Mouse (Mus musculus): ENCODE data around the gene Cby1. TPM values are rescaled to one million over a fixed set of nuclear protein-coding genes. Genes with fewer than 3 reads are reported as not detected.

Cby1 gene
- 7.4 and 13.3 TPM in 2 replicates for polyA plus RNA-seq (2011; ENCODE audit: insufficient read depth, insufficient read length, low replicate concordance, missing spikeins)

DNA sequence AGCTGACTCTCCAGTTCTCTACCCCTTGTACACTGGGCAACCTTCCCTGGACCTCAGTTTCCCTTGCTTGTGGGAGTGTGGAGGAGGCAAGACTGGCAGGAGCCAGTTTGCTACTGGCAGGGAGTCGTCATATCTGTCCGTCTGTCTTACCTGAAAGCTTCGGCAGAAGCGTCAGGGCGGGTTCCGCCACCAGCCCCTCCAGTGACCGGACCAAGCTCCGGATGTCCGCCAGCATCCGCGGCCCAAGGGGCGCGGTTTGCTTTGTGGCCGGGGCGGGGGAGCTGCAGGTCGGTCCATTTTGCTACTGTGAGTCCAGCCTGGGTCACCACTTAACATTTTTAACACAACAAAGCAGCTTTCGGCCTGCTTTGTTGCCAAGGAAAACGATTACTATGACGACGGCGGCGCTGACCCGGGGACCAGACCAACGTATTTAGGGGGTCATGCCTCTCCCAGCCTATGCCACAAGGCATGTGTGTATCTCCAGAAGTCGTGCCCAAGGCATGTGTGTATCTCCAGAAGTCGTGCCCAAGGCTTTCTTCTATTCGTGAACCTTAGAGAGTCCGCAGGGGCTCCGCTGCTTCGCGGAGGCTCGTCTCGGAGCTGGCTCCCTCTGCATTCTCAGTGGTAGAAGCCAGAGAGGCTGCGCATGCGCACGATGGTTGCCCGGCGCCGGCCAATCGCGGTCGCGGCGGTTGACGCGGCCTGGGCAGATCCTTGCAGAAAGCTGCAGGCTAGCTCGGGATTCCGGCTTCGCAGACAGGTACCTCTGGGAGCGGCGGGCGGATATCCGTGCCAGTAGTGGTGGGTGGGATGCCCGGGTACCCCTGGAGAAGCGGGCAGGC lies at the start of gene Cby1, which contains the start of gene Fam227a:
TSS of gene Cby1 (plus strand) at position 669 of the 845 bp plus-strand sequence.
TSS of gene Fam227a (minus strand) at position 426 of the 845 bp plus-strand sequence.
- Histone ChIP-seq H3K4me3 (replicated peaks; ENCODE audit: control insufficient read depth, low read depth, low read length) (peak within 1 kb of the TSS; percentile 84), H3K4me1 (ENCODE audit: control insufficient read depth, insufficient read depth, low read length) (no peaks in the 10 kb centered on the region), H3K27ac (ENCODE audit: control insufficient read depth, insufficient read depth, low read depth, low read length, poor library complexity) (peak within 1 kb of the TSS; percentile 91)
- TF ChIP-seq POLR2A (IDR thresholded peaks at IDR 0.05; ENCODE audit: borderline replicate concordance, control insufficient read depth, low read depth, low read length) (peak; percentile 69; the same call in 1 of the 2 replicates), CTCF (IDR thresholded peaks at IDR 0.05; ENCODE audit: control insufficient read depth, insufficient read depth, low read length) (no peak)
- under 1% methylated on average over 55 of the region's 55 CpGs for WGBS

DNA sequence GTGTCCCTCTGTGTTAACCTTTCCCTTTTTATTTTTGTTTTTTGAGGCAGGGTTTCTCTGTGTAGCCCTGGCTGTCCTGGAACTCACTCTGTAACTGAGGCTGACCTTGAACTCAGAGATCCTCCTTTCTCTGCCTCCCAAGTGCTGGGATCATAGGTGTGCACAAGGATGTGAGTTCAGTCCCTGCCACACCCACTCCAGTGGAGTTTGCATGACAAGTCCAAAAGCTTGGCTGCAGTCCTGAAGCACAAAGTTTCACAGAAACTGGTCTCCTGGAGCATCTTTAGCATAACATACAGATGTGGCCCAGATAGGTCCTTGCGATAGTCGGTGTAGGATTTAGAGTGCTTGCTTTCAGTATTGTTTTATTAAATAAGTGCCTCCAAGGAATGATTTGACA lies 49.8 kb upstream of the Cby1 start:
- WGBS: 88% methylated on average over 2 of the region's 2 CpGs
- no peaks in the 10 kb centered on the region for H3K4me1 ChIP-seq (ENCODE audit: control insufficient read depth, insufficient read depth, low read length)
- TF ChIP-seq POLR2A (IDR thresholded peaks at IDR 0.05; ENCODE audit: borderline replicate concordance, control insufficient read depth, low read depth, low read length) (no peak), CTCF (IDR thresholded peaks at IDR 0.05; ENCODE audit: control insufficient read depth, insufficient read depth, low read length) (no peak)
- no peak overlapping the region for H3K27ac ChIP-seq (ENCODE audit: control insufficient read depth, insufficient read depth, low read depth, low read length, poor library complexity)
- no peak overlapping the region for H3K4me3 ChIP-seq (replicated peaks; ENCODE audit: control insufficient read depth, low read depth, low read length)

DNA sequence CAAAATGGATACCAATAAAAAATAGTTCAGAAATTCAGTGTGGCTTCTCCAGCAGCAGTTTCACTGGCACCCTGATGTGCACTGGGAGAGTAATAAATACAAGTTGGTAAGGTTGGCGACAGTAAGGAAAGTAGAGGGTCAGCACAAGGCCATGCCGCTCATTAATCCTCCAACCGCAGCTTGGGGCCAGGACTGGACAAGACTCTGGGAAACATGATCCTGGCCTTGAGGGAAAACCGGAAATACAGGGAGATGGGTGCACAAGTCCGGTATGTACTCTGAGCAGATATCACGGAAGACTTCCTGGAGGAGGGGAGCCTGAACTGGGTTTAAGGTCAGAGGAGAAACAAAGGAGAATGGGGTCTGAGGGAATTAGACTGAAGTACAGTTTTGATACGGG lies 43.5 kb upstream of the Cby1 start:
- TF ChIP-seq POLR2A (IDR thresholded peaks at IDR 0.05; ENCODE audit: borderline replicate concordance, control insufficient read depth, low read depth, low read length) (no peak), CTCF (IDR thresholded peaks at IDR 0.05; ENCODE audit: control insufficient read depth, insufficient read depth, low read length) (no peak)
- no peak overlapping the region for H3K4me3 ChIP-seq (replicated peaks; ENCODE audit: control insufficient read depth, low read depth, low read length)
- H3K27ac ChIP-seq (ENCODE audit: control insufficient read depth, insufficient read depth, low read depth, low read length, poor library complexity): no peak overlapping the region
- 82% methylated on average over 7 of the region's 7 CpGs for WGBS
- no peaks in the 10 kb centered on the region for H3K4me1 ChIP-seq (ENCODE audit: control insufficient read depth, insufficient read depth, low read length)

DNA sequence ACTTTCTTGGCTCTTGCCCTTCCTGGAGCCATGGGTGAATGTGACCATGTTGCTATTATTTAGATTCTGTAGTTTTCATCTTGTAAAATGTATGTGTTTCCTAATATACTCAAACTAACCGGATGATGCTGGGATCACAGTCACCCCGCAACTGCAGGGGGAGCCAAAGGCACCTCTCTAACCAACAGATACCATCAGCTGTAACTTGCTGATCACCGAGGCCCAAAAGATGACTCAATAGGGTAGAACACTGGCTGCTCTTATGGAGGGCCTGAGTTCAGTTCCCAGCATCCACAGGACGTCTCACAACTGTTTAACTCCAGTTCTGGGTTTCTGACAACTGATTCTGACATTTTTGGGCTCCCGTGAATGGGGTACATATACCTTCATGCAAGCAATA lies 42.3 kb upstream of the Cby1 start:
- TF ChIP-seq CTCF (IDR thresholded peaks at IDR 0.05; ENCODE audit: control insufficient read depth, insufficient read depth, low read length) (0 out of 2 replicates have a peak, but pooled peaks have one; percentile 8), POLR2A (IDR thresholded peaks at IDR 0.05; ENCODE audit: borderline replicate concordance, control insufficient read depth, low read depth, low read length) (no peak)
- Histone ChIP-seq H3K27ac (ENCODE audit: control insufficient read depth, insufficient read depth, low read depth, low read length, poor library complexity) (no peak overlapping the region), H3K4me1 (ENCODE audit: control insufficient read depth, insufficient read depth, low read length) (no peaks in the 10 kb centered on the region), H3K4me3 (replicated peaks; ENCODE audit: control insufficient read depth, low read depth, low read length) (no peak overlapping the region)
- WGBS: 56% methylated on average over 5 of the region's 5 CpGs

DNA sequence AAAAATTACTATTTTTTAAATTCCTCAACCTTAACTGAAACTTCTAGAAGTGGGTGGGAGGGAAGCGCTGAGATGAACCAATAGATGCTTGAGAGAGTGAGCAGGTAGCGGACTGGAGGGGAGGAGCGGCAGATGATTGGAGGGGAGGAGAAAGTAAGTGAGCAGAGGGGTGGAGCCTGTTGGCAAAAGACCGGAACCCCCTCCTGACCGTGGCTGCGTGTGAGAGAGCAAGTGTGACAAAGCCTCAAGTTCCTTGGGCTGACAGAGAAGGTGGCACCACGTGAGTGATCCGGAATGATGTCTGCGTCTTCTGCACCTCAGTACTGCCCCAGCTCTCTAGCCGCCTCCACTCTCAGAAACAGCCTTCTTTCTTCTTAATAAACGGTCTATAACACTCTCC lies 41.9 kb upstream of the Cby1 start:
- no peak overlapping the region for H3K27ac ChIP-seq (ENCODE audit: control insufficient read depth, insufficient read depth, low read depth, low read length, poor library complexity)
- TF ChIP-seq CTCF (IDR thresholded peaks at IDR 0.05; ENCODE audit: control insufficient read depth, insufficient read depth, low read length) (no peak), POLR2A (IDR thresholded peaks at IDR 0.05; ENCODE audit: borderline replicate concordance, control insufficient read depth, low read depth, low read length) (no peak)
- no peaks in the 10 kb centered on the region for H3K4me1 ChIP-seq (ENCODE audit: control insufficient read depth, insufficient read depth, low read length)
- 82% methylated on average over 11 of the region's 11 CpGs for WGBS
- no peak overlapping the region for H3K4me3 ChIP-seq (replicated peaks; ENCODE audit: control insufficient read depth, low read depth, low read length)

DNA sequence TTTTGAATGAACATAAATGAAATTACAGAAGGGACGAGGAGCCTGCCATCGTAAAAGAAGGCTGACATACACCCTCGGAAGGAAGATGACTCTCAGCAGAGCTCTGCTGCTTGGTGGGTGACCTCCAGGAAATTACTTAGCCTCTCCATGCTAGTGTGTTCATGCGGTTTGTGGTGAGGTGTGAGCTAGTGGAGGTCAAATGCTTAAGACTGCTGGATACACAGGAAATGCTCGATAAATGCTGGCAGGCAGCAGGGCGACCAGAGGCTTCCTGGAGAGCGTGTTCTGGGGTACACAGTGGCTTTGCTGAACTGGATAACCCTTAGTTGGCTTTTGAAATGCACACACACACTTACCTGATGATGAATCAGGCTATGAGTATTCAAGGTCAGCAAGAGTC lies 40.5 kb upstream of the Cby1 start:
- Histone ChIP-seq H3K4me3 (replicated peaks; ENCODE audit: control insufficient read depth, low read depth, low read length) (no peak overlapping the region), H3K27ac (ENCODE audit: control insufficient read depth, insufficient read depth, low read depth, low read length, poor library complexity) (no peak overlapping the region), H3K4me1 (ENCODE audit: control insufficient read depth, insufficient read depth, low read length) (no peaks in the 10 kb centered on the region)
- TF ChIP-seq CTCF (IDR thresholded peaks at IDR 0.05; ENCODE audit: control insufficient read depth, insufficient read depth, low read length) (no peak), POLR2A (IDR thresholded peaks at IDR 0.05; ENCODE audit: borderline replicate concordance, control insufficient read depth, low read depth, low read length) (no peak)
- WGBS: 16% methylated on average over 7 of the region's 7 CpGs

DNA sequence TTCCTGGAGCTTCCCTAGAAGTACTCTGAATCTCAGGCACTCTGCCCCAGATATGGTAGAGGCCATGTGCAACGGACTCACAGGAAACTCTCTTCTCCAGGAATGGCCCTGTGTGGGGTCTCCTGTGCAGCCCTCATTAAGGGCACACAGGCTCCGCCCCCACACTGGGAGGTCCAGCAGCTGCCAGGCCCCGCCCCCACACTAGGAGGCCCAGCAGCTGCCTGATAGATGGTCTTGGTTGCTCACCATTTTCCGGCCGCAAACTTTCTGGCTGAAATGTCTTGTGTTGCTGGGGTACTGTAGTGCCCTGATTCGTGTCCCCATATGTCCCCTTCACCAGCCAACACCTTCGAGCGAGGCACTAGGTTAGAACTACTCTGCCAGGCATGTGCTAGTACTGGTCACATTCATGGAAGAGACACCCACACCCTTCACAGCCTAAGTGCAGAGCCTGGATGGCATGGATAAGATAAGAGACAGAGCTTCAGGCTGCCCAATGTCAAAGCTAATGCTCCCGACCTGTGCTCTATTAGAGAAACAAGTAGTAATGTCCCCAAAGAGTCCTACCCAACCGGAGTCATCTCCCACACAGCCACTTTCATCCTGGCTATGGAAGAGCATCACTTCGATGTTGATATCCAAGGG lies 39.1 kb upstream of the Cby1 start:
- H3K4me3 ChIP-seq (replicated peaks; ENCODE audit: control insufficient read depth, low read depth, low read length): no peak overlapping the region
- WGBS: 80% methylated on average over 11 of the region's 11 CpGs
- no peak overlapping the region for H3K27ac ChIP-seq (ENCODE audit: control insufficient read depth, insufficient read depth, low read depth, low read length, poor library complexity)
- no peak for TF ChIP-seq POLR2A (IDR thresholded peaks at IDR 0.05; ENCODE audit: borderline replicate concordance, control insufficient read depth, low read depth, low read length)
- TF ChIP-seq CTCF (IDR thresholded peaks at IDR 0.05; ENCODE audit: control insufficient read depth, insufficient read depth, low read length): no peak
- no peaks in the 10 kb centered on the region for H3K4me1 ChIP-seq (ENCODE audit: control insufficient read depth, insufficient read depth, low read length)

DNA sequence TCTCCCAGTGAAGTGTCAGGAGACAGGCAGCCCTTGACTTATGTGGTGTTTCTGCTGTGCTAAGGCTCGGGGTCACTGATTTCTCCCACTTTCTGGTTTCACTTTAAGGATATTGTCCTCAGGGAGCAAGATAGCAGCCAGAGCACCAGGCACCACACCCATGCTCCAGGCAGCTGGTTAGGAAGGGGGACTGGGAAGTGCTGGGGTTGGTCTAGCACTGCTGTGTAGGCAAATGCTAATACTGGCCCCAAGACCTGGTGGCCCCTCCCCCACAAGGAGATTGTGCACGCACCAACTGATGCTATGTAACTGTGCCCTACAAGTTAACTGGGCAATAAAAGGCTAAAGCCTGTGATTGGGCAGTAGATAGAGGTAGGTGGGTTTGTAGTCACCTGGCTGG lies 28.5 kb upstream of the Cby1 start:
- Histone ChIP-seq H3K27ac (ENCODE audit: control insufficient read depth, insufficient read depth, low read depth, low read length, poor library complexity) (no peak overlapping the region), H3K4me1 (ENCODE audit: control insufficient read depth, insufficient read depth, low read length) (no peaks in the 10 kb centered on the region), H3K4me3 (replicated peaks; ENCODE audit: control insufficient read depth, low read depth, low read length) (no peak overlapping the region)
- no peak for TF ChIP-seq POLR2A (IDR thresholded peaks at IDR 0.05; ENCODE audit: borderline replicate concordance, control insufficient read depth, low read depth, low read length)
- 81% methylated on average over 2 of the region's 2 CpGs for WGBS

Measured in bone marrow, adult 2 months (tissue).